Mouse (Mus musculus): ENCODE measurements around the gene Dapp1.
"Not testable (repeated sequence)": the region's sequence is repeated elsewhere in the genome, so short reads cannot be mapped to it uniquely, and the experiment has no call there.

The Dapp1 gene

DNA sequence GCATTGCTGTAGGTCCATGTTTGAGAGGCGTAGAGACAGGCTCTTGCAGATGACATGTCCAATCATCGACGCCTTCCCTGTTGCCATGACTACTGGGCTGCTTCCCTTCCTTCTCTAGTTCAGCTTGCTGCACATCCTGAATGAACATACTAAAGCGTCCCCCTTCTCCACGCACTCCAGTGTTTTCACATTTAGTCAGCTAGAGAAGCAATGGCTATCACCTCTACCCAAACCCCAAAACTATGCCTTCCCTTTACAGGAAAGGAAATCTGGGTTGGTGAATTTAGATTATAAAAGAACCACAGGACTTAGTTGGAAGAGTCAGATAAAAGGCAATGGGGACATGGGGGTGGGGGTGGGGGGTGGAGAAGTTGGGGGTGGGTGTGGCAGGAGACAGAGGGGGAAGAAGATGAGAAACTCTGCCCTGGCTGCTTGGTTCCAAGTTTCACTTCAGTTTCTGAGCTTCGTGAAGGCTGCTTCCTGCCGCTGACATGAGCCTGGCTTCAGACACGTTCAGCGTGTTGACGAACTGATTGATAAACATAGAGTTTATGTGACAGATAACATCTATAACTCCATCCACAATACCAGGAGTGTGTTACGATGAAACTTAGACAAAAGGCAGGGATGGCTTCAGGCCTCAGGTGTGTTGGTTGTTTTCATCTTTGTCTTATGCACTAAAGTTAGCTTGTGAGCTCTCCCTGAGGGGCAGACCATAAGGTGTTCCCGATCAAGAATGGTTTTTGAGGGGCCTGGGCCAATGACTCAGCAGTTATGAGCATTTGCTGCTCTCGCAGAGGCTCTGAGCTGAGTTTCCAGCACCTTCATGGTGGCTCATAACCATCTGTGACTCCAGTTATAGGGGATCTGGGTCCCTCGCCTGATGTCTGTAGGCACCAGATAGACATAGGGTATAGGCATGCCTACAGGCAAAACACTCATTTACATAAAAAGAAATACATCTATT, 28.1 kb downstream of the Dapp1 start:
- no peak for DNase-seq (ENCODE audit: low spot score)

DNA sequence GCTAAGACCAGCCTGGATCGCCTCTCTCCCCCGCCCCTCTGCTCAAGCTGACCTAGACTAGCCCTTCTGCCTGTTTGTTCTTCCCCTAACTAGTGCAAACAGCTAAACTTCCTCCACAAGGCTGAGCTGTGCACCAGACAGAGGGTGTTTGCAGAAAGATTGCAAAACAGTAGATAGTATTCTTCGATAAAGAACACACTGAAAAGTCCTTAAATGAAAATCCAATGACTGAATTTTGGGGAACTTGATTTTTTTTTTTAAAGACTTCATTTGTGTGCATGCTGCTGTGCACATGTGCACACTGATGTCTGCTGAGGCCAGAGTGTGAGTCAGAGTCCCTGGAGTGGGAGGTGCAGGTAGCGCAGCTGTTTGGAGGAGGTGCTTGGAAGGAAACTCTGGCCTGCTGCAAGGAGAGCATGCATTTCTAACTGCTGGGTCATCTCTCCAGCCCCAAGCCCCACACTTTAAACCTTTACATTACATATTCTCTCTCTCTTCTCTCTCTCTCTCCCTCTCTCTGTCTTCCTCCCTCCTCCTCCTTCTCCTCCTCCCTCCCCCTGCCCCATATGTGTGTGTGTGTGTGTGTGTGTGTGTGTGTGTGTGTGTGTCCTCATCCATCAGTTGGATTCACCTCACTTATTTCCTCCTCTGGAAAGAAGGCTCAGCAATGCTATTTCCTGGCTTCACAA, 29.0 kb downstream of the Dapp1 start:
- DNase-seq (ENCODE audit: low spot score) = no peak

DNA sequence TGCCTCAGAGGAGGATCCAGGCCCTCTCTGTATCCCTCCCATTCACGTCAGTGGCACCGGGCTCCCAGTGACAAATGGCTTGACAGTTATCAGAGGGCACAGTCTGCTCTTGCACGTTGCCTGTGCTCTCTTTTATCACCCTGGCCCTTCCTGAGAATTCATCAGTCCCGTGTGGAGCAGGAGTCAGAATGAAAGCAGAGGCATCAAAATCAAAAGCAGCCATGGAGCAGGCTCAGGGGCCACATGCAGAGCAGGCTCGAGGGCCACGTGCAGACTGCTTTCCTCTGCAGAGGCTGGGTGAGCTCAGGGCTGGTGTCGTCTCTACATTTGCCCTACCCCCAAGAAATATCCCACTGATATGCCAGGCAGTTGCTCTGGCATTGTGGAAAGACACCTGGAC, 29.5 kb downstream of the Dapp1 start:
- no peak for DNase-seq (ENCODE audit: low spot score)

DNA sequence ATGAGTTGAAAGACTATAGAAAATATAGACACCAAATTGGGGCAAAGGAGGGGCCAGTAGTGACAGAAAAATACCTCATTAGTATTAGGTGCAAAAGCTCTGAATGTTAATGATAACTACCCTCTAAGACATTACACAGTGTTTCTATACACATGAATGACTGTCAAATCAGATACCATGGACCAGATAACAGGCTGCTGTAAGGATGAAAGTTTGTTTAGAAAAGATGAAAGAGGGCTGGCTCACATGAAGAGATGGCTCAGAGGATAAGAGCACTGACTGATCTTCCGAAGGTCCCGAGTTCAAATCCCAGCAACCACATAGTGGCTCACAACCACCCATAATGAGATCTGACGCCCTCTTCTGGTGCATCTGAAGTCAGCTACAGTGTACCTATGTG, 30.0 kb downstream of the Dapp1 start:
- not testable (repeated sequence) for DNase-seq (ENCODE audit: low spot score)

DNA sequence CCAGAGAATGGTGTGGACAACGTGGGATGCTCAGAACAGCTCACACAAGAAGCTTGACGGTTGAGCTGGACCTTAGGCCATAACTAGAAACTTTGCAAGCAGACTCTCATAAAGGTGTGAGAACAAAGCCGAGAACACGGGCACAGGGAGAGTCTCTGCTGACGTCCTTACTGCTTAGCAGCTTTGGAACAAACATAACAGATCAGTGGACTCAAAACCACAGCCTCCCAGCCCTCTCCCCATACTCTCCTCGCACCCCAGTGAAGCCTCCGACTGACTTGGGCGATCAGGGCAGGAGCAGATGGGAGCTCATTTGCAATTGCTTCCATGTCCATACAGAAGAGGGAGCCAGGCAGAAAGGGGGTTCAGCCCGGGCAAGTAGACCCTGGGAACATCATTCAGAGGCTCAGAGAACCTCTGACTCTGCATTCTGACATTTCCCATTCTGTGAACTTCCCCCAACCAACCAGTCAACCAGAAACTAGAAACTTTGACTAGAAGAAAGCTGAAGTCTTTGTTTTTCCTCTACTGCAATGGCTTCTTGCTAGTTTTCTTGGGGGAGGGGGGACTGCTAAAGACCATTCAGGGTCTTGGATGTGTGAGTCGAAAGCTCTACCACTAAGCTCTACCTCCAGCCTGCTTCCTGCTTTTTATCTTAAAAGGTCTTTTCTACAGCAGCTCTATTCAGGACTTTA, 31.0 kb downstream of the Dapp1 start:
- no peak for DNase-seq (ENCODE audit: low spot score)

DNA sequence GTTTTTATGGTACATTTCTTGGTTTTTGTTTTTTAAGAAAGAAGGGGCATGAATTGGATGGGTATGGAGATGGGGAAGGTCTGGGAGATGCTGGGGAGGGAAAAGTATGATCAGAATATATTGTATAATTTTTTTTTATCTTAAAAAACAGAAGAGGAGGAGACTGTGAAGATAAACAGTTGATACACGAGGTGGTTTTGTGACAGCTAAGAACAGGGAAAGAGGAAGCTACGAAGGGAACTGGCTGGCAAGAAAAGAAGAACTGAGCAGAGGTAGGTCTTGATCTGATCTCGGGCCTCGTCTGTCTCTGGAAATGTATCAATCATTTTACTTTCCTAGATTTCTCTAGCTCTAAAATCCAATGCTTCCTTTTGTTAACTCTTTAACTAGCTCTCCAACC, 33.8 kb downstream of the Dapp1 start:
- no peak for DNase-seq (ENCODE audit: low spot score)

DNA sequence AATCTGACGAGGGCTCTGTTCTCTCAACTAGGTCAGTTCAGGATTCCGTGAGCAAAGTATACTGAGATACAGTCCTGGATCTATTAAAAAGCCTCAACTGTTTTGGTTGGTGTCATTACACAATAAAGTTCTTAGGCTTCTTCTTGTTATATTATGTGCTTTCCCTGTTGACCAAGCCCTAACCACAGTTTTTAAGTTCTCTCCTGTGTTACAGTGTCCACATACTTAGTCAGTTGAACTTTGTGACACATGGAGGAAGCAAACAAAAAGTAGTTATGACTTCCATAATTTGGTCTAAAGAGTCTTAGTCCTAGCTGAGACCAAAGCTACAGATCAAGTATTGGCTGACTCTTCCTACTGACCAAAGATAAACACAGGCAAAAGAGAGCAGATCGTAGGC, 34.5 kb downstream of the Dapp1 start:
- no peak for DNase-seq (ENCODE audit: low spot score)

DNA sequence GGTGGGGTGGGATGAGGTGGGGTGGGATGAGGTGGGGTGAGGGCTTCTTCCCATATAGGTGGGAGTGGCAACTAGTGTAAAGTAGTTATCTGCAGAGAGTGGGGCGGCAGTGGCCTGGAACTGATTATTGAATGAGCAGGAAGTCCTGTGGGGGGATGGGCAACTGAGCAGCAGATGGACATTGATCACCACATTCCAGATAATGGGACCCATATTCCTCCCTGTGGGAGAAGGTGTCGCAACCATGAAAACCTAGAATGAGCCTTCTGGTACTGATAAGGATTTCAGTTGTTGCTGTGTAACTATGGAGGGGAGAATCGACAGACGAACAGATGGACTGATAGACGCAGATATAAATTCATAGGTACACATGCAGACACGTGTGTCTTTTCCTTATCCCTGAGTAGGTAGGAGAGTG, 37.6 kb downstream of the Dapp1 start:
- no peak for DNase-seq (ENCODE audit: low spot score)

DNA sequence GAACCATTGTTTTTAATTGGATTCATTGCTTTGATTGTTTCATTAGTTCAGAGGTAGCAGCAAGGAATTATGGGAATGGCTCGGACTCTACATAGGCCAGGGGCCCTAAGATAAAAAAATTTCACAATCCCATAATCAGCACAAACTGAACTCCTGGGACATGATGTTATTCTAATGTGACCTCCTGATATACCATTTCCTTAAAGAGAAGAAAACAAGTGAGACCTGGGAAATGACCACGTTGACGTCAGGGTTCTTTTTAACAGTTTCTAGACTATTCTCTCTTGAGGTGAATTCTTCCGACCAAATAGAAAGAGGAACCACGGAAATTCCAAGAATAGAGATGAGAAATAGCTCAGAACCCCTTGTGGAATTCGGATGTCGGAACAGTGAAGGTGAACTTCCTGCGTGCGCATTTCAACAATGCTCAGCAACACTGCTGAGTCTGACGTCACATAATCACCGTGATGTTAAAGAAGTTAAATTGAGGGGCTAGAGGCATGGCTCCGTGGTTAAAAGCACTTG, 39.2 kb downstream of the Dapp1 start:
- no peak for DNase-seq (ENCODE audit: low spot score)

DNA sequence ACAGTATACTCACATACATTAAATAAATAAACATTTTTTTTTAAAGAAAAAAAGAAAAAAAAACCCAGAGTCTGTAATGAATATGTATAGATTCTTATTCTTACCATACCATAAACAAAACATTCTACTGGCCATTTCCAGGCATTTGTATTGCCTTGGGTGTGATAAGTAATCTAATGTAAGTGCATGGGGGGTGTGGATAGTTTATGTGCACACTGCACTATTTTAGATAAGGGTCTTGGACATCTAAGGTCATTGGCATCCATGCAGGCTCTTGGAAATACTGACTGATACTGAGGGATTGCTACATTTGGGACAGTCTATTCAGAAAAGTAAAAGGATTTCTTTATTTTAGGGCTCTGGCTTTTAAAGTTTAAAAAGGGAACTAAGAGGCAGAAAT, 39.8 kb downstream of the Dapp1 start:
- DNase-seq (ENCODE audit: low spot score) = no peak

DNA sequence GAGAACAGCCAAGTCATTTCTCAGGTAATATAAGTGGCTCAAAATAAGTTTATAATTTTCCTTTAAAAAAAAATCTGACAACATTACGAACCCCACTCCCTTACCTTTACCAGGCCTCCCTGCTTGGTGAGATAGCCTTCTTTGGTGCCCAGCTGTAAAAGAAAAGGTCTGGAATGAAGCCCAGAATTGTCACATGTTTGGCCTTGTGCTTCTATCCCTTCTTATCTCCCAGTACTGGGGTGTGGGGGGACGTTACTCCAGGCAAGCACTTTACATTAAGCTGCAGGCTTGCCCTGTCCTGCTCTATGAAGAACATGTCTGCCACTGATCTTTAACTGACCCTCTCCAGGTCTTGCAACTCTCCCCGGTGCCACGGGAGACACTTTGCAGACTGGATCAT, 40.6 kb downstream of the Dapp1 start:
- peak; percentile 45 for DNase-seq (ENCODE audit: low spot score)

DNA sequence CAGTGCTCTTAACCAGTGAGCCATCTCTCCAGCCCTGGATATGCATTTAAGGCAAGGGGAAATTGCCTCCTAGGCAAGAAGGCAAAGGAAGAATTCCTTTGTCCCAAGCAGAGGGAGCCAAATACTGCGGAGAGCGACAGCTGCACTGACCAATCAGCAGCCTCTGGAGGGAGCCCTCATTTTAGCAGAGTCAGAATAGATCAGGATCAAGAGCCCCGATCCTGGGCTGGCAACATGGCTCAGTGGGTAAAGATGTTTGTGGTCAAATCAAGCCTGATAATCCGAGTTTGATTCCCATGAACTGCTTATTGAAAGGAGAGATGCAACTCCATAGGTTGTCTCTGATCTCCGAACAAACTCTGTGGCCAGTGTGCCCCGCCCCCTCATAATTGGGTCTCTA, 42.7 kb downstream of the Dapp1 start:
- no peak for DNase-seq (ENCODE audit: low spot score)

DNA sequence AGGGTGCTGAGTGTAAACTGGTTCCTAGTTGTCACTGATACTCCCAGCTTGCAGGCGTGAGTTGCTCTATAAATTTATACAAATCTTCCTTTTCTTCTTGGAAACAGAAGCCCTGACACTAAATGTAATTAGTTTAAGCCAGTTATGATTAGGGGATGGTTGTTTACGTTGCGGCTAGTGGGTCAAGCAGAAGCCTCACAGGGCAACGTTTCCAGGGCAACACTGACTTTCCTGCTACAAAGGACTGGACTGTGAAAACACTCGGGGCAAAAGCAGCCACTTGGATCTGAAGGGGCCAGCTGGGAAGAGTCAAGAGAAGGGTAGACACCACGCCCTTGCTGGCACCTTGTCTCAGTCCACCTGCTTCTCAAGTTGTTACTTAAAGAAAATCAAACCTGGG, 44.8 kb downstream of the Dapp1 start:
- no peak for DNase-seq (ENCODE audit: low spot score)

DNA sequence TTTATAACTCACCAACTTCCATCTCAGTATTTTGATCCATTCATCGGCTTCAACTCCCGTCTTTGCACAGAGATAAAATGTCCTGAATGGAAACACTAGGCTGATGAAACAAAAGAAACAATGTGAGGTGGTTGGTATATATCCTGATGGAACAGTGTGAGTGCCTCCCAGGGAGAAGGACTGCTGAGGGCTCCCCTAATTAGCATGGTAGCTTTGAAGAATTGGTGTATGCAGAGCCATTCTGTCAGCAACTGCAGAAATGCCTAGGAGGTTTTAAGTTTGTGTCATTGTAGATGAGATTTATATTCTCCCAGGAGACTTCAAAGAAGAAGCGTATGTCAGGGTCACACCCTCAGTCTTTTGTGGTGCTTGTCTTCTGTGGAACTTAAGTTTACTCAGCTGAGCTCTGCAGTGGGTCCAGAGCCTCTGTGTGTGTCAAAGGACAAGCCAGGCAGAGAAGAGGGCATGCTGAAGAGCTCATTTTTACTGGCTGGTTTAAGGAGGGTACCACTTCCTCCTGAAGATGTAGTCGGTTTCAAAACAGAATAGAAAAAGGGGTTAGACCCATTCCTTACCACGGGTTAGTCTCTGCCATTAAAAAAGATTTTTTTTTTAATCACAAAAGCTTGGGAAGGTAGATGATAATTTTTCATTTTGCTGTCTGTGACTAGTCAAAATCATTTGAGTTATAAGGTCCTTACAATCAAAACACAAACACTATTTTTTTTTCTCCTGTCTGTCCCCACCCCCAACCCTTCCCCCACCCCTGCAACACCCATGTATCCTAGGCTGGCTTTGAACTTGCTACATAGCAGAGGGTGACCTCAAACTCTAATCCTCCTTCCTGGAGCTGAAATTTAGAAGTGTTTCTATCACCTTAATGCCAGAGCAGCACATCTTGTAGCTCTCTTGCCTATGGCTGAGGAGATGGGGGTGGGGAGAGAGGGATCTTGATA, 45.5 kb downstream of the Dapp1 start:
- no peak for DNase-seq (ENCODE audit: low spot score)

DNA sequence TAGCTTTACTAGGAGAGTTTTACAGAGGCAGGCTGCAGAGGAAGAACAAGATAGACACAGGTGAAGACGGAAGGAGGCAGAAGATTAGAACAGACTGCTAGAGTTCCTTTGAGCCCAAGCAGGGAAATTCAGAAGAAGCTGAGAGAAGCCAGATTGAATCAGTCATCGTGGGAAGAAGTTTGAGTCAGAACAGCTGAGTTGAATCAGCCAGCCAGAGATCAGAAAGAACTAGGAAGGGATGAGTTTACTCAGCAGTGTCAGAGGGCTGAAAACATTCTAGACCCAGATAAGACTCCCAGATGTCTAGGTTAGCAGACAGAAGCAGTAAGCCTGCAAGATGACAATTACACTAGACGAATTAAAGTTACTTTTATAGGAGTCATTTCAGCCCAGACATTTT, 47.4 kb downstream of the Dapp1 start:
- no peak for DNase-seq (ENCODE audit: low spot score)

DNA sequence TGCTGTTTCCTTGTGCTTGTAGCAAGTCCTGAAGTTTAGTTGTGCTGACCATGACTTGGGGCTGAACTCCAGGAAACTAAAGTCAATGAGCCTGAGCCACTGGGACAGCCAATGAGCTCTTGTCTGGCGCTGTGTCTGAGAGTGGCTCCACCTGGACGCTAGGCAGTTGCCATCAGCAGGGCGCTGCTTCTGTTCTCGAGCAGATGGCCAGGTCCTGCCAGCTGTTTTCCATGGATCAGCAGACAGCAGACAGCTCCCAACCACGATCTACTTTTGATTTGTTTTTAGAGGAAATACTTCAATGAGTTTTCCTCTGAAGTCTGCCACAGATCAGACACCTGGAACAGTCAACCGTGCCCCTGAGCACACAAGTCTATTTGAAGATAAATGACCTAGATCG, 48.6 kb downstream of the Dapp1 start:
- no peak for DNase-seq (ENCODE audit: low spot score)

DNA sequence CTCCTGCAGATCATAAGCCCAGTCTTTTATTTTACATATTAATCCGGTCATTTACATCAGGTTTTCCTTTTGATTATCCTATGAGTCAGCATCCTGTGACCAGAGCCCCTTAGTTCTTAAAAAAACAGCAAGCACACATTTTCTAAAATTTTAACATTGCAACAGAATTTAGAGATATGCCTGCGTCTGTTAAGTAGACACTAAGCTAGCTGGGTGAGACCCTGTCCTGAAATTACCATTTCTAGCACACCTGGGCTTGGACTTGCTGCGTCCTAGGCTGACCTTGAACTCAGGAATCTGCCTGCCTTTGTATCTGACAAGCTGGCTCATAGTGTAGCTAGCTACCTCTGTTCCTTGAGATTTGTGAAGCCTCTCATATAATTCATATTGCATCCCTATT, 51.4 kb downstream of the Dapp1 start:
- no peak for DNase-seq (ENCODE audit: low spot score)

DNA sequence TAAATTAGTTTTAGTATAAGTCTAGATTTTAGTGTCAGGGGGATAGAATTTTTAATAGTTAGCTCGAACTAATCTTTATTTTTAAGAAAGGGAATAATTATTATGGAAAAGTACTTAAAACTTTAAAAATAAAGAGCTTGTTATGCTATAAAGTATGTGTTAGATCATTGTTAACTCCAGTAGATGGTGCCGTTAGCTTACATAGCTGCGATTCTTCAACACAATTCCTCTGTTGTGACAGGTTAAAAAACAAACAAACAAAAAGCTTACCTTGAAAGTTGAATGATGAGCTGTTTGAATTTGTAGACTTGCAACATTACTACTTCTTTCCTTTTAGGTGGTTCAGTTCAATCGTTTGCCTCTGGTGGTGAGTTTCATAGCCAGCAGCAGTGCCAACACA, 54.3 kb downstream of the Dapp1 start:
- no peak for DNase-seq (ENCODE audit: low spot score)

DNA sequence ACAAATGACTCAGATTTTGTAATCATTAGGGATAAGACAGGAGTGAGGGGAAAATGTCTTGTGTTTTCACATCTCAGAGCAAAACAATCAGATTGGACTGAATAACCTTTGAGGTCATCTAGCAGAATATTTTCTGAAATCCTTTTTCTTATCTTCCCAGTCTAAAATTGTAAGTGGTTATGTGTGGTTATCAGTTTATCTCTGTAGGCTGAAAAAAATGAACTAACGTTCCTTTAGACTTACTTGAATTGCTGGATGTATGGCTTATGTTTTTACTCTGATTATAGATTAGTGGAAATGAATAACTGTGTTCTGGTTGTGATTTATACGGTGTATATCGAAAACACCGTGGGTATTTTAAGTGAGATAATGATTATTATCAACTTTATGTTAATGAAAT, 60.8 kb downstream of the Dapp1 start:
- no peak for DNase-seq (ENCODE audit: low spot score)

DNA sequence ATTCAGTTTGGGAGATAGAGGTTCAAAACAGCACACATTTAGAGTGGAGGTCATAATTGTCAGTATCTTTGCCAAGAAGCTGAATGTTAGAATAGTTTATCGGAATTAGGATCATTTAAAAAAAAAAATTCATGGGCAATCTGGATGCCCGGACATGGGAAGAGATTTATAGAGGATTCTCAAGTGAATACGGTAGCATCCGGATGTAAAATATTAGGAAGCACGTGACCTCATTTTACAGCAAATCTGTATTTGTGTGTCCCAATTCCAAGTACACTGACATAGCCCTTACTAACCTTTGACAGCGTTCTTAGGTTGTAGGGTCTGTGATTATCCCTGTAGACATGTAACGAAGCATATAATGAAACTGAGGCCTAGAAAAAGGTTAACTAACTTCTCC, 61.9 kb downstream of the Dapp1 start:
- no peak for DNase-seq (ENCODE audit: low spot score)

DNA sequence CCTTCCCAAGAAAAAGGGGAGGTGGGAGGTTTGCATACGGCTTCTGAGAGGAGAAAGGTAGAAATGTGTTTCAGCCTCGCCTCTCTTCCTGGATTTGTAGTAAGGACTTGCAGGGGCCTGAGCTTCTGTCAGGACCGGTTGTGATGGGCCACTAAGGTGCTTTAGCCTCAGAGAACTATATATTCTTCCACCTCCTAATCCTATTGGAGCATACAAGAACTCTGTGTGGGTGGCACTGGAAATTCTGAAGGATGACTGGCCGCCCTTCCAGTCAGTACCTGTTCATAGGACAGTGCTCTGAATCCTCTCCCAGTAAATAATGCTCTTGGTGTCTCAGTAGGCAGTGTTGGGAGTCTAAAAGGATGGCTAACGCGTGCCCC, 62.4 kb downstream of the Dapp1 start:
- no peak for DNase-seq (ENCODE audit: low spot score)

Data from ovary, postnatal 14 days (tissue).